Mouse (Mus musculus) ovary, adult 18-20 months (tissue): ENCODE data around the gene Gm3696.
"Not testable (repeated sequence)": the region's sequence is repeated elsewhere in the genome, so short reads cannot be mapped to it uniquely, and the experiment has no call there.

Experiments used
- DNase-seq: peaks from one replicate; pipeline ENCODE4 v3.0.0; 2022; ENCODE audit warnings: low spot score, mixed read lengths

The Gm3696 gene

DNA sequence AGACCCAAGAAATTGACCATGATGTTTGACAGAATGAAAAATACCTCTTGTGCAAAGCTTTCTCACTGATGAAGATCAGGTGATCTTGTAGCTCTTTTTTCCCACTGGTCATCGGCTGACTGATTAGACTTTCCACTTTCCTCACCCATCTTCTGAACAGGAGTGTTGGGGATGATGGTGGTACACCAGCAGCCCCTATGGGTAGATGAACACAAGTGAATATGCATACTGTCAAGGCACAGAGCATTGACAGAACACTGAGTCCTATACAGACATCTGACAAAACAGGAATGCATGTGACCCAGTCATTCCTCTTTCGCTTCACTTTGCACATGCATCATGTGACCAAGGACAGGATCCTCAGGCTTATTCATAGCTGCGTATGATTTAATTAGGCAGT, at the start of gene Gm3696:
Gm3696 (minus strand) TSS at position 101 of the 400 bp plus-strand sequence.
- DNase-seq: not testable (repeated sequence)

DNA sequence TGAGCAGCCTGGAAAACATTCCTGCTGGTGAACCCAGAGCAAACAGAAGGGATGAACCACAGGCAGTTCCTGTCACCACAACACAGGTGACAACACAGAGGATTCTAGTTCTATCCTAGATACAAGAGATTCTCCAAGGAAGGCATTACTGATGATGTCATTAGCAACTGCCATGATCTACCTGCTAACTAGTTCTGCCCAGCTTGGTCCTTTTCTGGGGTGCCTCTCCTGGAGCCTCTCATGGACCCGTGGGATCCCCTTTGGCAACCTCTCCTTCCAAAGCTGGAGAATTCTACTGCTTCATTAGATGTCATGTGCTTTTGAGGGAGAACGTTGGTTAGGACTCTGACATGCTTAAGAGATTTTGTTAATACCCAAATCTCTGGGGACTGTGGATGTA, 24.9 kb upstream of the Gm3696 start, which contains the start of gene Gm6676:
Gm6676 (minus strand) TSS at position 101 of the 400 bp plus-strand sequence.
- DNase-seq: not testable (repeated sequence)

DNA sequence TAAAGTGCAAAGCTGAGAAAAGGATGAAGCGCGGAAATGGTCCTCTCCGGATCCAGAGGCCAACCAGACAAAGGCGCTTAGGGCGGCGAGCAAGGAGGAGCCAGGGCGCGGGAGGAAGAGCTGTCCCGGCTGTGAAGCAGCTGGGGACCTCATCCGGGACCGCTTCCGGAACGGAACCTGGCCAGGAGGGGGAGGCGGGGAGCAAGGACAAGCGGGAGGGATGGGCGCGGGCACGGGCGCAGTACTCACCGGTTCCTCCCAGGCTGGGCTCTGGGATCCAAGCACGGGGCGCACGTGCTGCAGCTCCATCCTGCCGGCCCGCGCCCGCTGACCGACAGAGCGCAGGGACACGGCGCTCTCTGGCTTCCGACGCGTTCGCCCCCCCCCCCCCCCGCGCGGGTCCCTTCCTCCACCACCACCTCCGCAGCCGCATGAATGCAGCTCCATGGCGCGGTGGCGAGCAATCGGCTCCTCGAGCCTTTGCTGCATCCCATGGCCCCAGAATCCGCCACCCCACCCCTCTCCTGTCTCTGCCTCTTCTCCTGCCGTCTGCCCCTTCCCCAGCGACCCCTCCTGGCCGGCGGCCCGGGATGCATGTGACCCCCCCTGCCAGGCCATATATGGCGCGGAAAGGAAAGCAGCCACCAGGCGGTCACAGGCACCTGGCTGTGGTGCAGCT, 4.8 kb upstream of the Gm3696 start:
- not testable (repeated sequence) for DNase-seq

DNA sequence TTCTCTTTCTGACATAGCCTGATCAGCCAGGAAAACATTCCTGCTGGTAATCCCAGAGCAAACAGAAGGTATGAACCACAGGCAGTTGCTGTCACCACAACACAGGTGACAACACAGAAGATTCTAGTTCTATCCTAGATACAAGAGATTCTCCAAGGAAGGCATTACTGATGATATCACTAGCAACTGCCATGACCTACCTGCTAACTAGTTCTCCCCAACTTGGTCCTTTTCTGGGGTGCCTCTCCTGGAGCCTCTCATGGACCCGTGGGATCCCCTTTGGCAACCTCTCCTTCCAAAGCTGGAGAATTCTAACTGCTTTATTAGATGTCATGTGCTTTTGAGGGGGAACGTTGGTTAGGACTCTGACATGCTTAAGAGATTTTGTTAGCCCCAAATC, 55.6 kb downstream of the Gm3696 start, which contains the start of gene Gm3685:
Gm3685 (minus strand) TSS at position 101 of the 400 bp plus-strand sequence.
- not testable (repeated sequence) for DNase-seq
